Mouse (Mus musculus) layer of hippocampus, adult 8-10 months (tissue): ENCODE results near the gene Dynlt1c. TPM values are rescaled to one million over a fixed set of nuclear protein-coding genes. Genes with fewer than 3 reads are reported as not detected.
"Not testable (repeated sequence)": the region's sequence is repeated elsewhere in the genome, so short reads cannot be mapped to it uniquely, and the experiment has no call there.

Experiments
- DNase-seq, 2 experiments: peaks; one replicate each; pipeline ENCODE4 v3.0.0; 2022; ENCODE audit warnings: low spot score in 2 of 2
- total RNA-seq, 4 experiments: library from RNA; stranded (reverse); gene quantifications; 2 replicates each; pipeline ENCODE4 v1.2.4; 2022

Gene Dynlt1c
- total RNA-seq: 10 to 100 TPM; 15.7 to 29.3 (median 18.3) TPM

DNA sequence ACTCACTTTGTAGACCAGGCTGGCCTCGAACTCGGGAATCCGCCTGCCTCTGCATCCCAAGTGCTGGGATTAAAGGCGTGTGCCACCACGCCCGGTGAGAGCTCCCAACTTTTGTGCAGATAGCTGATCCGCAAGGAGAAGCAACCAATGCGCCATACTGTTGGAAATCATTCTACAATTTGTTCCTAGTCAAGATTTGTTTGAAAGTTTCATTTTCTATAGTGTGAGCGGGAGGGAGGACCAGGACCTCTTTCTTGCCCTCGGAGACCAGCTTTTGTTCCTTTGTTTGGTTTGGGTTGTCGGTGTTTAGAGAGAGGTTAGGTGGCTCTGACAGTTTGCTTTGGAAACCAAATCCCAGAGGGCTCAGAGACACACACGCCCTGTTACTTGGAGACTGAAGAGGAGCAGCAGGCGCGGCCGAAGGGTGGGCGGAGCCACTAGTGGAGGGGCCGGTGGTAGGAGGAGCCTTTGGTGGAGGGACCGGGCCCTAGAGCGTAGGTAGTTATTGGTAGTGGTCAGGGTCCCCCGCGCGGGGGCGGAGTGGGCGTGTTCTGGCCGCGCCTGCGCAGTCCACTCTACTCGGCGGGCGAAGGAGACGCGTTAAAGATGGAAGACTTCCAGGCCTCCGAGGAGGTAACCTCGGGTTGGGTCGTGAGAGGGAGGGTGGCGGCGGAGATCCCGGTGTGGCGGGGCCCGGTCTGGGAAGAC is at the start of gene Dynlt1c:
Gene Dynlt1c (plus strand): TSS at position 468 of the 708 bp plus-strand sequence.
- DNase-seq: peak in 1 of 2 experiments; percentile 30

DNA sequence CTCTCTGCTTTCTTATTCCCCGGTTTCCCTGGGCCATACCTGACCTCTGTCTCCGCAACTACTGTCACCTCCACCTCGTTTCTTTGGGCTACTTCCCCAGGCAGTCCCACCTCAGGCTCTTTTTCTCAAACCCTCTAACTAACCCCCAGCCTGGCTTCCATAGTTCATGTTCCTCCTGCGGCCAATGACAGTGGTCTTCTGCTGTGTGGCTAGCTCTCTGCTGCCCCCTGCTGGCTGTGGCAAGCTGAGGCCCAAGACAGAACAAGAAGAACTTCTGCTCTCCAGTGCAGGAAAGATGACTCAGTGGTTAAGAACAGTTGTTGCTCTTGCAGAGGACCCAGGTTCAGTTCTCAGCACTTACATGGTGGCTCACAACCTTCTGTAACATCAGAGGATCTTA is 47.7 kb upstream of the Dynlt1c start:
- DNase-seq: not testable (repeated sequence)

DNA sequence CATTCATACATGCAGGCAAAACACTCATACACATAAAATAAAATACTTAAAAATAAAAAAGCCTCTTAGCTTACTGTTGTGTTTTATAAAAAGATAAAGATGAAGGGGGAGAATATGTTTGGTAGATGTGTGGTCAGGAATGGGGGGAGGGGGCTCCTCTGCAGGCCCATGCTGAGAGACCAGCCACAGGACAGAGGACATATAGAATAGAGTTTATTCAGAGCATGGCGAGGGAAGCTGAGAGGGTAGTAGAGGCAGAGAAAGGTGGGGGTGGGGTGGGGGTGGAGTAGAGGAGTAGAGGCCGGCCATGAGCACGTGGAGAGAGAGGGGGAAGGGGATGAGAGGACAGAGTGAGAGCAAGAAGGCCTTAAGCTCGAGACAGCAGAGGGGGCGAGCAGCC is 47.2 kb upstream of the Dynlt1c start:
- DNase-seq: not testable (repeated sequence)

DNA sequence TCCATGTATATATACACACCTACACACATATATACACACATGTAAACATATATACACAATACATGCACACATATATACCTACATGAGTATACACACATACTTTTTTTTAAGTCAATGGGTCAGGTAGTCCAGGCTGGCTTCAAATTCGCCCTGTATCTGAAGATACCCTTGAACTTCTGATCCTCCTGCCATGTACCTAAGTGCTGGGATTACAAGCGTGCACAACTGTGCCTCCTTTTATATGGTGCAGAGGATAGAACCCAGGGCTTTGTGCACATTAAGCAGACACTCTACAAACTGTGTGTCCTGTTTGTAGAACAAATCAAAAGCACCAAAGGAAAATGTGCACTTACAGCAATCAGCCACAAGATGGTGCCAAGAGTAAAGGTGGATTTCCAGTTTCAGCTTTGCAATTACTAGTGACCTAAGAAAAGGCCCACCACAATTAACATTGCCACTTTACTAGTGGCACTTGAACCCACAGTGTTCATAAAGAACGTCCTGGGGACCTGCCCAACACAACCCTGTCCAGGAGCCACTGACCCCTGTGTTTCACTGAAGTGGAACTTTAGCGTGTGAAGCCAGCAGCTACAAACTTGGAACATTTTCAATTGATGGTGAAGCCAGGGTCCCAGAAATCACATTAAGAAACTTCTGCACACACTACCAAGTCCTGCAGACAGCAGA is 41.9 kb upstream of the Dynlt1c start:
- not testable (repeated sequence) for DNase-seq

DNA sequence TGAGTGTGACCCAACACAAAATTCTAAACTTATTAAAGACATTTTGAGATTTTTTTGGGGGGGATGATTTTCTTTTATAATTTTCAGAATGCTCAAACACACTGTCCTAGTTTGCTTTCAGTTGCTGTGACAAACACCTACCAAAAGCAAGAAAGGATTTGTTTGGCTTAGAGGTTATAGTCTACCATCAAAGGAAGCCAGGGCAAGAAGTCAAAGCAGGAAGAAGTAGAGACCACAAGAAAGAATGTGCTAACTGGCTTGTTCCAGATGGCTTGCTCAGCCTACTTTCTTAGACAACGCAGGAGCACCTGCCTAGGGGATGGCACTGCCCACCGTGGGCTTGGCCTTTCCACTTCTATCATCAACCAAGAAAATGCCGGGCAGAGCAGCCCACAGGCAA is 36.6 kb upstream of the Dynlt1c start:
- not testable (repeated sequence) for DNase-seq

DNA sequence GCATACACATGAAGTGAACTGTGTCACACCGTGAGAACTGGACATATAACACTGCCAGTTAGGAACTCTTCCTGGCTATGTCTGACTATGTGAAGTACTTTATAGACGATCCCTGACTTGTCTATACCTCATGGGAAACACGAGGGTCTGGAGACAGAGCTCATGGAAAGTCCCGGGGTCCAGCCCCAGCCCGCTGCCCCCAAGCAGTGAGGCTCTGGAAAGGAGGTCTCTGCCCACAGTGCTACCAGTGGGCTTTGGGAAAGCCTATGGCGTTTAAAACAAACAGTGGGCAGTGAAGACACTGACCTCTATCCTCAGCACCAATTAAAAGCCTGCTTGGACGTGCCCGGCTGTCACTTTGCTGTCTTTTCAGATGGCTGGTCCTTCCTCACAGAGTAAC is 33.6 kb upstream of the Dynlt1c start:
- not testable (repeated sequence) for DNase-seq

DNA sequence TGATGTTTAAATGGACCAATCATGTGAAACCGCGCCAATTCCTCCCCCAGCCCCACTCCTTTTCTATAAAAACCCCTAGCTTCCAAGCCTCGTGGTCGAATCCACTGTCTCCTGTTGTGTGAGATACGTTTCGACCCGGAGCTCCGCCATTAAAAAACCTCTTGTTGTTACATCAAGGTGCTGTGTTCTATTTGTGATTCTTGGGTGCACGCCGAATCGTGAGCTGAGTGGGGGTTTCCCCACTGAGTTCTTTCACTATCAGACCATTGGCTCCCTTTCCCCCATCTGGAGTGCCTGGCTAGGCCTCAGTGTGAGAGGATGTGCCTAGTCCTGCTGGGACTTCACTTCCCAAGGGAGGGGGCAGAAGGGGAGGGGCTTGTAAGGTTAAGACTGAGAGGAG is 30.2 kb upstream of the Dynlt1c start:
- DNase-seq: not testable (repeated sequence)

DNA sequence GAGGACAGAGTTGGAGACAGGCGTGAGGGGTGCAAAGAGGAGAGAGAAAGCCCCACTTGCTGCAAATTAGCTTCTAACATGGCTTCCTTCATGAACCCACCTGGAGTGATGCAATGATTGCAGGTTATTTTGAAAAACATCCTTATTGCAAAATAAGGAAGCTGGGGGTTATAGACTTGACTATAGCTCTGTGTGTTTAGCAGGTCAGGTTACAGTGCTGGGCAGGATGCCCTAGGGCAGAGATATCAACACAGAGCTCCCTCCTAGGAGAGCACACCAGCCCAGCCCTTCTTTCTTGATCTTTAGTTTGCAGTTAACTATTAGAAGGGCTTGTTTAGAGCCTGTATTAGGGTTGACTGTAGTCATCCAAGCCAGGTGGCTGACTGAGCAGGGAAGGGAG is 29.3 kb upstream of the Dynlt1c start:
- not testable (repeated sequence) for DNase-seq

DNA sequence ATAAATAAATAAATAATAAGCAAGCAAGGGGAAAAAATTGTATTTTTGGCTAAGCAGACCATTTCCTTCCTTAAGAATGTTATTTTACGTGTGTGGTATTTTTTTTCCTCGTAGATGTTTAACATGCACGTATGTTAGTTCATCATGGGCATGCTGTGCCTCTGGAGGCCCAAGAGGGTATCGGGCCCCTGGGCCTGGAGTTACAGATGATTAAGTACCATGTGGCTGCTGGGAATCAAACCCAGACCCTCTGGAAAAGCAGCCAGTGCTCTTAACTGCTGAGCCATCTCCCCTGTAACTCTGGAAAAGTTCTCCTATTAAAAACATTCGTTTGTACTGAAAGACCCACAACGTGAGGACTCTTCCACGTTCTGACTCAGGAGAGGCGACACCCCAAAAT is 26.1 kb upstream of the Dynlt1c start:
- not testable (repeated sequence) for DNase-seq

DNA sequence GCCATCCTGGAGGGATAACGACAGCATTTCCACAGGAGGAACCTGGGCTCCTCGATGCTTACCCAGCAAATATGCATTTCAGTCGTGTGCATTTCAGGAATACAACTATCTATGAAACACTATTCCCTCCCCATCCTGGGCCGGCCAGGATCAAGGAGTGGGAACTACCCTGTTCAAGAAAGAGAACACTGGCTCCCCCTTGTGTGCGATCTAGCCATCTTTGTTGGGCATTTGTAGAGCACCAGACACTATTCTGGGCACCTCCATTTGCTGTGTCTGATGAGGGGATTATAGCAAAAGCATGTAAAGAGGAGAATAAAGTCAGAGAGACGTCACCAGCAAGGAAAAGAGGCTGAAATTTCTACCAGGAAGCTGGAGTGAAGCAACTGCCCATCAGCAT is 12.8 kb upstream of the Dynlt1c start:
- DNase-seq: not testable (repeated sequence)

DNA sequence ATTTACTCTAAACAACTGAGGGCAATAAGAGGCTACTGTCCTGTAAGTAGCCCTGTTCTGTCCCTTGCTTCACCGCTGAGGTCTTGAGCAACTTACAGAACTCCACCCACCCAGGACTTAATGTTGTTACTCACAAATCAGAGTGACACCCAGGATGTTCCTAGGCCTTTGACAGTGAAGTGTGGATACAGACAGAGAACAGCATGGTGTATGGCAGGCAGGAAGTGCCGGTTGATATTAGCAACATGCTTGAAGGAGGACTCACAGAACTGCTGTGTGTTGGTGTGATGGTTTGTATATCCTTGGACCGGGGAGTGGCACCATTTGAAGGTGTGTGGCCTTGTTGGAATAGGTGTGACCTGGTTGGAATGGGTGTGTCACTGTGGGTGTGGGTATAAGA is 9.4 kb upstream of the Dynlt1c start:
- DNase-seq: not testable (repeated sequence)

DNA sequence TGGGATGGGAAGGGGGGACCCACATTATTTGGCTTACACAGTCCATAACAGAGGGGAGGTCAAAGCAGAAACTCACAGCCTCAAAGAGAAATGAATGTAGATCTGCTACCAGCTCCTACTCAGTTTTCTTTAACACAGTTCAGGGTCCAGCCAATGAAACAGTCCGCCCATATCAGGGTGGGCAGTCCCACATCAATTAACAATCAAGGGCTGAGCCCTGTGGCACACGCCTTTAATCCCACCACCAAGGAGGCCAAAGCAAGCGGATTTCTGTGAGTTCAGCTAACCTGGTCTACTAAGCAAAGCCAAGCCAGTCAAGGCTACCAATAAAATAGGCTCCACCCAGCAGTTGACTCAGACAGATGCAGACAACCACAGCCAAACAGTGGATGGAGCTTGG is 7.6 kb upstream of the Dynlt1c start:
- DNase-seq: not testable (repeated sequence)

DNA sequence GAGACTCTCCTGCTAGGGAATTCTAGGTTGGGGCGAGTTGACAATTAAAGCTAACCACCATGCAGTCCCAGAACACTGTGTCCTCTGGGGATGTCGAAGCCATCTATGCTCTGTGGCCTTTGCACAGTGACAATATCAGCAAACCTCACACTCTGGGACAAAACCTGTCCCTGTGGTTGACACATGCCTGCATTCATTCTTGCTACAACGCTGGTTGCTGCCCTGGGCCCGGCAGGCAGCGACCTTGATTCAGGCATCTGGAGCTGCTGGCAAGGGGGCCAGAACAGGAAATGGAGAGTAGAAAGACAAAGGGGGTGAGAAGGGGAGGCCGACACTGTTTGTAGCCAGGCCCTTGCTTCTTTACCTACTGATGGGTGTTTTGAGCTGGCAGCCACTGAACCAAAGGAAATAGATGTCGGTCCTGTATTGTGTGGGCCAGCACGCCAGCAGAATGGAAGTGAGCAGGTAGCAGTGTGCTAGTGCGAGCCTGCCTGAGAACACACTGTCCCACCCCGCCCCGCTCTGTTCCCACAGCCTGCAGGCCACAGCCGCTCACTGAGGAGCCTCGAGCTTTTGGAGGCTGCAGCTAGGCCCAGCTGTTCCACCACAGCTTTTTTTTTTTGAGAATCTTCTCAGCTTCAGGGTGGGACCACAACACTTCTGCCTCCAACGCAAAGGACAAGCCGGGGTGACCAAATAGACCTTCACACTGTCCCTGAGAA is 5.5 kb upstream of the Dynlt1c start:
- DNase-seq: not testable (repeated sequence)

DNA sequence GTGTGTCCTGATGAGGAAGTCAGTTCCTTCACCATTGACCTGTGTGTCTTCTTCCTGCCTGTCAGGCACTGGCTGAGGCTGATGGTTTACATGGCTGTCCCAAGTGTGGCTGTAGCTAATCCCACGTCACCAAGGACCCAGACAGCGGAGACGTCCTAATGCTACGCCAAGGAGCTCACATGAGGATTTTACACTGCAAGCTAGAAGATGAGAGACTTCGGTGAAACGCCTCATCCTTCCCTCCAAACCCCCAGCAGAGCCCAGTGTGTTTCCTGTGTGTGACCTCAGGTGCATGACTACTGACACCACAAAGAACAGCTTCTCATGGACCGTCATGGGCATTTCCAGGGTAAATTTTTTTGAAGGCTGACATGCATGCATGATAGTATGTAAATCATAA is 3.1 kb upstream of the Dynlt1c start:
- not testable (repeated sequence) for DNase-seq

DNA sequence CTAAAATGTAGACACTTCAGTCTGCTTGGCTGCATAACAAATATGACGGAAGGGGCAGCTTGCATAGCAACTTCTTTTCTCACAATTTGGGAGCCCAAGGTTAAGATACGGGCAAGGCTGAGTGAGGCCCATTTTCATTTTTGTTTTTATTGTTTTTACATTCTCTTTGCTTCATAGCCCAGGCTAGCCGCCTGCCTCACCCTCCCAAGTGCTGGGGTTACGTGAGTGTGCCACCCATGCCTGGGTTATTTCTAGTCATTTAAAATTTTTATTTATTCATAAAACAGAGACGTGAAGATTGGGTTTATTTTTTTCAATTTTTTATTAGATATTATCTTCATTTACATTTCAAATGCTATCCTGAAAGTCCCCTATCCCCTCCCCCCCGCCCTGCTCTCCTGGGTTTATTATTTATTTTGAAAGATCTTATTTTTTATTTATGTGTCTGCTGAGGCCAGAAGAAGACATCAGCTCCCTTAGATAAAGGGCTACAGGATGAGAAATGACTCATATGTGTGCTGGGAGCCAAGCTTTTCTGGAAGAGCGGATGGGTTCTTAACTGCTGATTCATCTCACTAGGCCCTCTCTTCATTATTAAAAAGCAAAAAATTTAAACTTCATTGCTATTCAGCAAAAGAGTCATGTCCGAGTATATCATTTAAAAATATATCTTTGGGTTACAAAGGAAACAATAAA is 1.1 kb upstream of the Dynlt1c start:
- not testable (repeated sequence) for DNase-seq

DNA sequence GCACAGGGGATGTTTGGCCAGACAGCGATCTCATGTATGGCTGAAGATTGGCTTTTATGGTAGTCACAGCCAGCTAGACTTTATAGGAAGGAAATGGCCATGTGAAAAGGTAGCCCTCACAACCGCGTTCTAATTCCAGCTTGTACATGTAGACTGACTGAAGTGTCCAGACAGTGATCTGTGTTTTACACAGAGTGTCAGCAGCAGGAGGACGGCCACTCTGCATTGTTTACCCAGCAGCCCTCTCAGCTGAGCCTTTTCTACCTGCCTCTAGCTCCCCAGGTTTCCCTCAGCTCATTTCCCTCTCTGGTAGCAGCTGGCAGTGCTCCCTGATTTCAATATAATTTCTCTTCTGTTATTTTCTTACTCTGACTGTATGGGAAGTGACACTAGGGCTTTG is 734 bp downstream of the Dynlt1c start:
- not testable (repeated sequence) for DNase-seq

DNA sequence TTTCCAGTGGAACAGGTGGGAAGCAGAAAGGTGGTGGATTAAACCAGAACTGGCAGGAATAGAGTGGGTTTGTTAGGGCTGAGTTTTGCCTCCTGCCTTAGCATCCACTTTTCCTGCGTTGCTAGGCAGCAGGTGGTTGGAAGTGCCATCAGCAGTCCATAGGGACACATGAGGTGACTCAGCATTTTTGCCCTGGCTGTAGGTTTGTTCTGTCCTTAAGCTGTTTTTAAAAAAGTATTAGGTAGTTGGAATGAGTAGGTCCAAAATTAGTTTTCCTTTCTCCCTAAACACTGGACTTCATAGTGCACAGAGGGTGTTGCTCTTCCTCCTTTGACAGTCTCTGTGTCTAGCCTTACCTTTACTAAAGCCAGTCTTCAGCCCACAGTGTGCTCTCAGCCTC is 3.9 kb downstream of the Dynlt1c start:
- not testable (repeated sequence) for DNase-seq

DNA sequence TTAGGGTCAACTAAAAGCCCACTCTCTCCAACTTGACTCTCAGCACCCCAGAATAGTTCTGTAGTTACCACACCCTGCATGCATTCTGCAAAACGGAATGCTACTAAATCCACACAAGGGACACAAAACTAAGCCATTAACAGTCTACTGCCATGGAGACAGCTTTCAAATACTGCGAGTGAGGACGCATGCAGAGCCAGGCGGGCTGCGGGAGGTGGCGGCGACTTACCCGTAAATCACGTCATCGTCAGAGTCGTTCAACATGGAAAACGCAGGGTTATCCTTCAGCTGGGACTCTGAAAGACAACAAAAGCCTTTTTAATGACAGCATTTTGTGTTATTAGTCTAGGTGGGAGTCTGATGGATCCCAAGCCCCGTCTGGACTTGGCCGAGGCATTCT is 12.1 kb downstream of the Dynlt1c start:
- not testable (repeated sequence) for DNase-seq

DNA sequence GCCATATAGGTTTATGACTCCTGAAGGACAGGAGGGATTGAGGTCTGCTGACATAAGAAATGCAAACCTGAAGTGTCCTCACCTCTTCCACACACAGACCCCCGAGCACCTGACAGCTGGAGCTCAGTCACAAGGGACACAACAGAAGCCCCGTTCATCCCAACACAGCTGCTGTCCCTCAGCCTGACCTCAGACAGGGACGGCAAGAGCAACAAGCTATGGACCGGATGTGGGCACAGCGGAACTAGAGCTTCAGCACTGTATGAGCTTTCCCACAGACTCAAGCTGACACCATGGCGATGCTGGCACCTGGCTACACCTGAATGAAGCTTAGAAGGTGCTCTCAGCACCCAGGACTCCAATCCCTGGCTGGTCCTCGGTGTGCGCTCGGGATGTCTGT is 12.8 kb downstream of the Dynlt1c start:
- DNase-seq: not testable (repeated sequence)

DNA sequence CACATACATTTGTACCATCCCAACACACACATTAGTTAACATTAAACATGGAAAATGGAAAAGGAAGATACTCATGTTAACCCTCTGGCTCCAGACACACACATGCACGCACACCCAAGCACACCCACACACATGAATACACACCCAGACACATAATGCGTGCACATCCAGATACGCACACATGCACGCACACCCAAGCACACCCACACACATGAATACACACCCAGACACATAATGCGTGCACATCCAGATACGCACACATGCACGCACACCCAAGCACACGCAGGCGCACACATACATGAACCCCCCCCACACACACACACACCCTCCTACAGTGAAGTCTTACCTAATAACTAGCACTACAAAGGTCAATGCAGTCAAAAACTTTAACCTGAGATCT is 15.3 kb downstream of the Dynlt1c start:
- DNase-seq: not testable (repeated sequence)

DNA sequence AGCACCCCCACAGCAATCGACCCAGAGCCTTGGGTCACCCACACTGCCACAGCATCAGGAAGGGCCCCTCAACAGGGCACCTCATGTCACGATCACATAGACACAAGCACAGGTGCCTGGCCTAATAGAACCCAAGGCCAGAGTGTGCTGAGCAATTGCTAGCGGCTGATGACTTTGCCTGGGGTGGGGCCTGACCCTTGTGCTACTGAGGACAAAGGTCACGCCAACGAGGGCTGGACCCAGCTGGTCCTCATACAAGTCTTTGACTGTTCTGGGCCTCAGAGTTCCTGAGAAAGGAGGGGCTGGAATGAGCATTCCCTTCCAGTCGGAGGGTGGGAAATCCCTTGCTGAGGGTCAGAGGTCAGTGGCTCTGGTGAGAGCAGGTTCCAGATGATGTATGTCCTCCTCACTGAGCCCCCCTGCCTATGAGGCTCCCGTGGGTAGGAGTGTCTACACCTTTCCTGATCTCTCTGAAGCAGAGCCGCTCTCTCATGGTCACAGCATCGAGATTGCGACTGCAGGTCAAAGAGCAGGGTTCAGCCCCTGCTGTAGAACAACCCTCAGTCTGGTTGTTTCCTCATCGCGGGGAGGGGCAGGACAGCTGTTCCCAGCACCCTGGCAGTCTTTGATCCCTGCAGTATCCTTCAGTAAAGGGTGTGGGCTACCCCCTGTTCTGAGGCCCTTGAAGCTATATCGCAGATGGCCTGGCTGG is 16.4 kb downstream of the Dynlt1c start:
- not testable (repeated sequence) for DNase-seq
